Mouse (Mus musculus): ENCODE results near the gene Agbl1. TPM values are rescaled to one million over a fixed set of nuclear protein-coding genes. Genes with fewer than 3 reads are reported as not detected.

Gene Agbl1
- polyA plus RNA-seq, 1 experiment, result 0.12 TPM

DNA sequence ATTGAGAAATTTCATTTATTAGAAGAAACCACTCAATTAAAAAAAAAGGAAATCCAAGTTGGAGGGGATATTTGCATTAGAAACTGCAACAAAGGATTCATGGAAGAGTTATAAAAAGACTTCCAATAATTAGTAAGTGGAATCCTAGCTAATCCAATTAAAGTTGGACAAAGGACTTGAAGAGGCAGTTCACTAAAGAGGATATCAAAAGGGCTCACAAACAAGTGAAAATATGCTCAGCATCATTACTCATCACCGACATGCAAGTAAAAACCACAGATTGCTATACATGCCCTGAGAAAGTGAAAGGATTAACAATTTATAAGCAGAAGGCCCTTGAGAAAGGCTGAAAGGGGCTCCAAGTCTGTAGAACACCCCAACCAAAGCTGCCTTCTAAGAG lies 935.2 kb downstream of the Agbl1 start:
- DNase-seq (ENCODE audit: extremely low spot score in 1 of 2, low spot score in 1 of 2), result no peak
